Mouse (Mus musculus): ENCODE measurements around the gene Rag1.
A peak's percentile ranks its signal among the peaks of the same experiment; 100 is the strongest.

The Rag1 gene

DNA sequence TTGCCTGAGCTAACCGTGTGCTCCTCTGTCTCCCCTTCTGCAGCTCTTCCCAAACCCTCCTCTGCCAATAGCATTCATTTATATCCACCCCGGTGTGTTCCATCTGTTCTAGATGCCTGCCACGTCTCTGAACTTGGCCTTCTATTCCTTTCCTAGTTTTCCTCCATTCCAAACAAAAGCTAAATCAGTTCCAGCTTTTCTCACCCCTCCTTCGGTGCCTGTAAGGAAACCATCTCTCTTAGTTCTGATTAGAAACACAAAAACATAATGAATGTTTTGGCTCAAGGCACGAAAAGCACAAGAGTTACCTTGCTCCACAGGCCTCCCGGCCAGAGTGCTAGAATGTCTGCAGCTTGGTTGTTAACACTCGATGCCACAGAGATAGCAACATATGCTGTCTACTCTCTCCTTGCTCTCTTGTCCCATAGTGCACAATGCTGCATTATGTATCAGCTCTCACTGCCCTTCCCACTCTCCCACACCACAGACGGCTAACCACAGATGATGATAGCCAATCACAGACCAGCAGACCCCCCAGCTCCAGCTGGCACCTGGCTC lies at the start of gene Rag1, which contains the start of gene B230118H07Rik:
TSS of gene Rag1 (minus strand) at position 388 of the 558 bp plus-strand sequence.
TSS of gene B230118H07Rik (minus strand) at position 419 of the 558 bp plus-strand sequence.
- DNase-seq (ENCODE audit: low spot score in 2 of 2), result no peak

GRCm38 (mm10) chr2:101695584-101695983 lies 46.3 kb upstream of the Rag1 start:
- DNase-seq (ENCODE audit: low spot score in 2 of 2), result no peak

DNA sequence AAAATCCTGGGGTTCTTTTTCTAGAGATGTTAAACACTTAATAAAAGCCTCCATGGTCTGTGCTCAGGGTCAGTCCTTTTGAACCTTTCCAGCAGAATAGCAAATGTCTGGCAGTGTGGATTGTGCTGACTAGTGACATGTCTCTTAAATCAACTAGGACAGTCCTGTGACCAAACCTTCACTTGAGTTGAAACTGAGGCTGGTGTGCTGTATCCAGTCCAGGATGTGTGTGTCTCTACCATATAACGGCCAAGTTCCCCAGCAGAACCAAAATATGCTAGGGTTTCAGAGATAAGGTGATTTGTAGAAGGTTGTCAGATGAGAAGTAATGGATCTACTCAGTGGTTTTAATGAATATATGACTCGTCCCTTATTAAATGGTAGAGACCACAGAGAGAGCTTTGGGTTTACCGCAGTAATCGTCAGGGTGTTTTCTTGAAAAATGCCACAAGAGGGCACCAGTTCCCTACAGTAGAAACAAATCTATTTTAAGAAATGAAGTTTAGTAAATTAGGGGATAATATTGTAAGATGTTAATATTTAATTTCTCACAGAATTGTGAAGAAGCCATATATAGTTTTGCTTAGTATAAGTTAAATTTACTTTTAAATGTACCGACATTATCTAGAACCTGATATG lies 44.4 kb upstream of the Rag1 start:
- DNase-seq (ENCODE audit: low spot score in 2 of 2), result no peak

- DNase-seq (ENCODE audit: low spot score in 2 of 2), result no peak
These were observed 43.7 kb upstream of the Rag1 start for GRCm38 (mm10) chr2:101693043-101693442.

DNA sequence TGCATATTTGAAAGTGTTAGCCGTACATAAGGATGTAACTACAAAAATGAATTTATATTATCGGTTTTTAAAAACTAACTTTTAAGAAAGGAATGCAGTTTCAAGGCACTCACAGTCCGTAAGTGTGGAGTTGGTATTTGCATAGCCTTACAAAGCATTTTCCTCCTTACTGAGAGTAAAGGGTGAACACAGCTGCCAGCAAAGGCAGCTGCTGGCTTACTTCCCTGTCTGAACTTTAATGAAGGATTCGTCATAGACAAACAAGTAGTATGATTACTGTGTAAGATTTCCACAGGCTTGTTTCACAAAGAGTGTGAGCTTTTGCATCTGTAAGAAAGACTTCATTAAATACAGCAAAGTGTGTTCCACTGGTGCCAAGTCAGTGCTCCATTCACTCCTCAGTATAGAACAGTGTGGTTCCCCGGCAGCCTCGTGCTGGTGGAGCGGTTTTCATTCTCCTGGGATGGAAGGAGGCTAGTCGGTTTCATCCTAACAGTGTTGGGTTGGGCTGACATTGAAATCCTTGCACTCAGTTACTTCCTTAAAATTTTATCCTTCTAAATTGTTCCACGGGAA lies 41.0 kb upstream of the Rag1 start:
- no peak for DNase-seq (ENCODE audit: low spot score in 2 of 2)

DNA sequence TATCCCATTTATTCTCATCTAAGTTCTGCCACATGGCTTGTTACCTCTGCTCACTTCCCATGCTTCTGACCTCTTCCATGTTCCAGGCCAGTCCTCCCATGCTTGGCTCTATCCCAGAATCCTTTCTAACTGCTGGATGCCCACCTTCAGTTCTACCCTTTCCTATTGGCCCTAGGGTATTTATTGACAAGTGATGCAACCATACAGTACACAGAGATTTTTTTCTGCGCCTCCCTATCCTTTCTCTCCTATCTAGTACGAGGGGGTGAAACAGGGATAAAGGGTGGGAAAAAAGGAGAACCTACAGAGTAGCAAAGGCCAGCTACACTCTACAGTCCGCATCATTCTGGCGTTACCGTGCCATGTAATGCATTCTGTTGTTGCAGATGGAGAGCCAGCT lies 38.7 kb upstream of the Rag1 start:
- DNase-seq (ENCODE audit: low spot score in 2 of 2), result no peak

- no peak for DNase-seq (ENCODE audit: low spot score in 2 of 2)
These were observed 35.1 kb upstream of the Rag1 start for GRCm38 (mm10) chr2:101684421-101684820.

DNA sequence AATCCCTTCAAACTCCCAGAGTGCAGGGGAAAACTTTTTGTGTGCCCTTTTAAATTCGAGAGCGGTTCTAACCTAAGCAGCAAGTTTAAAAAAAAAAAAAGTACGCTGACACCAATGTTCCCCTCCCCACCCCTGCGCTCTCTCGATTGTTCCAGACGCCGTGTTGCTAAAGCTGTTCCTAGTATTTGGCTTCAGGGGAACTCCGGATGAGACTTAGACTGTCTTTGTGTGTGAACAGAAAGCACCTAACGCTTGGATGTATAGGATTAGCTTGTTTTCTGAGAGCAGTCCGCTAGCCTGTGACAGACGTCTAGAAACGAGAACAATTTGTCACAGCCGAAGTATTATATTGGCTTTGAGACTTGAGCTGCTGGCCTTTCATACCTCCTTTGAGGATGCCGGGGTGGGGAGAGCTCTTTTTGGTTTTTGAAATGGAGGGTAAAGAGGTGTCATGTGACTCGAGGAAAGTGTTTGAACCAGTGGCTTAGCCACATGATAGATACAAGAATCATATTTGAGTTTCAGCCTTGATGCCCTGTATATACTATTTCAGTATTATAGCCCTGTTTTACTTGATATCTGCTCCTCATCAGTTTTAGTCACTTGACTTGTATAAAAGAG lies 30.0 kb upstream of the Rag1 start:
- no peak for DNase-seq (ENCODE audit: low spot score in 2 of 2)

- DNase-seq (ENCODE audit: low spot score in 2 of 2), result peak; percentile 54 to 65
These were observed 29.1 kb upstream of the Rag1 start, which contains the start of gene Traf6 for GRCm38 (mm10) chr2:101678236-101679021. Traf6 (plus strand) TSS chr2:101678429.

GRCm38 (mm10) chr2:101673547-101673946 lies 24.2 kb upstream of the Rag1 start:
- DNase-seq (ENCODE audit: low spot score in 2 of 2), result no peak

GRCm38 (mm10) chr2:101668751-101669150 lies 19.4 kb upstream of the Rag1 start:
- DNase-seq (ENCODE audit: low spot score in 2 of 2), result no peak

- DNase-seq (ENCODE audit: low spot score in 2 of 2), result no peak
These were observed 16.4 kb upstream of the Rag1 start for GRCm38 (mm10) chr2:101665703-101666092.

DNA sequence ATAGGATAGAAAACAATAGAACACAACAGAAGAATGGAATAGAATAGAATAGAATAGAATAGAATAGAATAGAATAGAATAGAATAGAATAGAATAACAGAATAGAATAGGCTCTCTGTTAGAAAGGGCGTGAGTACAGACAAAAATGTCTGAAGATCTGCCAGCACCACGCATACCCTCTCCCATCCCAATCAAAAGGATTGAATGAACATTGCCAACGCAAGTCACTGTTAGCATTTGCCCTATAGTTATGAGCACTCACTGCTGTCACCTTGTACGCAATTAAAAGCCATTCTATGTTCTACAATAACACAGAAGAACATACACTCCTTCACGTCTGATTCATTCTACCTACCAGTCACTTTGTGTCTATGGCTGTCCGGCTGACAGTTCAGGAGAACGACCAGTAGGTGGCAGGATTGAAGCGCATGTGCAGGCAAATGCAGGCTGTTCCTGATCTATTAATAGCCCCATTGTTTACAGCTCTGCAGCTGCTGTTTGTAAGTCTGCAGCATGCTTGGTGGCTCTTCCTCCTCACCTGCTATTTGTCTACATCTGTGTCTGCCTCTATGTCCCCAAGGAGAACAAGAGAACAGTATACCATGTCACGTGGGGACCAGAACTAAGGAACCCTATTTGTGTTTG lies 15.9 kb upstream of the Rag1 start:
- peak; percentile 44 to 65 for DNase-seq (ENCODE audit: low spot score in 2 of 2)

DNA sequence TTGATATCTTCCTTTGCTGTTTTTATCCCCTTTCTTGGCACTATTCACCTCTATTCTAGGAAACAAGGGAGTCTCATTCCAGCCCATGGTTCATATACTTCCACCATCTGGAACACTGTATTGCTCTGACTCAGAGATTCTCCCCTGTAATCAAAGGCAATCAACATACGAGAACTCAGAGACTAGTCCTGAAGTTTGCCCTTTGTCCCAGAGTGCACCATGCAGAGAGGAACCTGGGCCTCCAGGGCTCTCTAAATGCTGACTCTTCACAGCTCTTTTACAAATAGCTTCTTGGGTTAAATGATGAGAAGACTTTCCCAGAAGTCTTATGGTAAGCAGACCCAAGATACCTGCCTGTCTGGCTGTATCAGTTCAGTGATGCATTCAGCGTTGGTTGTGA lies 11.2 kb upstream of the Rag1 start:
- no peak for DNase-seq (ENCODE audit: low spot score in 2 of 2)

DNA sequence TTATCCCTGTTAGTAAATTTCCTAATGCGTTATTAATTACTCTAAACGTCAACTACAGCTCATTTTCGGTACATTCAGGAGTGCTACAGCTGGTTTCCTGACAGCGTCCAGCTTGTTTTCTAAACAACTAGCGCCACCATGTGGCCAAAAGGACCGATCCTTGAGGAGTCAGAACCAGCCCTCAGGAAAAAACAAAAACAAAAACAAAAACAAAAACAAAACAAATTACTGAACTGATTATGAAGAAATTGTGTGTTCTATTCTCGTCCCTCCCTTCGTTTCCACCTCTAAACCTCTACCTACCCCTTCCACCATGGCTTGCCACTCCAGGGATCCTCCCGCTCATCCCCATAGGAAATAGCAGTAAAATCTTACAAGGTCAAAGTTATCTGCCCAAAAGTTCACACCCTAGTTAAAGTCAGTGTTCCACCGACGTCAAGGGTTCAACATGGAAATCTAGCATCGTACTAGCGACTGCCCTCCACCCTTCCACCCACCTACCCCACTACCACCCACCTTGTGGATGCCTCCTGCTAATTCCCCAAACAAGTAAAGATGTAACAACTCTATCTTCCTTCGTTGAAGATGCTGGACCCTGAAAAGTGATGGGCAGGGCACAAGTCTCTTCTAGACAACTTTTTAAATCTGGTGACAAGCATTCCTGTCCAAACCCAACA lies 3.8 kb upstream of the Rag1 start:
- peak; percentile 70 to 74 for DNase-seq (ENCODE audit: low spot score in 2 of 2)

- no peak for DNase-seq (ENCODE audit: low spot score in 2 of 2)
These were observed 3.1 kb upstream of the Rag1 start for GRCm38 (mm10) chr2:101652204-101652920.

- no peak for DNase-seq (ENCODE audit: low spot score in 2 of 2)
These were observed 1.1 kb upstream of the Rag1 start for GRCm38 (mm10) chr2:101650446-101650845.

GRCm38 (mm10) chr2:101648361-101648760 lies 940 bp downstream of the Rag1 start:
- no peak for DNase-seq (ENCODE audit: low spot score in 2 of 2)

DNA sequence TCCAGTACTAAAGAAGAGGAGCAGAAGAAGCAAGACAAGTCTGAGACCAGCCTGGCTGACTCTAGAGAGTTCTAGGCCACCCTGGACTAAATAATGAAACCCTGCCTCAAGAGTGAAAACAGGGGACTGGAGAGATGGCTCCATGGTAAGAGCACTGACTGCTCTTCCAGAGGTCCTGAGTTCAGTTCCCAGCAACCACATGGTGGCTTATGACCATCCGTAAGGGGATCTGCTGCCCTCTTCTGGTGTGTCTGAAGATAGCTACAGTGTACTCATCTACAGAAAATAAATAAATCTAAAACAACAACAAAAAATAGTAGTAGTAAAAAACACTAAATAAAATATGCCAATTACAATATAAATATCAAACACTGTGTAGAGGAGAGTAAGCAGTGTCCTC lies 3.5 kb downstream of the Rag1 start:
- DNase-seq (ENCODE audit: low spot score in 2 of 2), result no peak

GRCm38 (mm10) chr2:101639840-101640350 lies 9.4 kb downstream of the Rag1 start:
- no peak for DNase-seq (ENCODE audit: low spot score in 2 of 2)
